Mouse (Mus musculus) heart, postnatal 0 days (tissue): Measurements from ENCODE around the gene Syna. TPM values are rescaled to one million over a fixed set of nuclear protein-coding genes. Genes with fewer than 3 reads are reported as not detected.

ENCODE experiments used
- ATAC-seq: fragments of 200-750 bp; cut with Nextera tagmentation; 2 replicates; pipeline ENCODE4 v1.8.0; 2017; ENCODE audit warnings: low read depth, moderate number of reproducible peaks, moderate library complexity; ENCODE audit not compliant: insufficient read depth
- DNase-seq: peaks from one replicate; pipeline ENCODE4 v3.0.0-alpha.2; 2016; ENCODE audit warnings: low spot score
- H3K27ac ChIP-seq: fragments of 300-500 bp; sonication (generic); 2 replicates; pipeline ENCODE4 v1.5.1; 2014; ENCODE audit warnings: low read depth, mild to moderate bottlenecking
- H3K27me3 ChIP-seq: fragments of 300-500 bp; sonication (generic); 2 replicates; pipeline ENCODE4 v1.6.1; 2014; ENCODE audit warnings: low read length, mixed read lengths; ENCODE audit not compliant: control insufficient read depth, insufficient read depth
- H3K36me3 ChIP-seq: fragments of 300-500 bp; sonication (generic); replicated peaks from 2 replicates; pipeline ENCODE4 v1.6.1; 2014; ENCODE audit warnings: low read length, mixed read lengths; ENCODE audit not compliant: control insufficient read depth, insufficient read depth
- H3K4me1 ChIP-seq: fragments of 300-500 bp; sonication (generic); 2 replicates; pipeline ENCODE4 v1.6.1; 2014; ENCODE audit warnings: antibody characterized with exemption; ENCODE audit not compliant: control insufficient read depth, insufficient read depth
- H3K4me2 ChIP-seq: fragments of 300-500 bp; sonication (generic); 2 replicates; pipeline ENCODE4 v1.6.1; 2014; ENCODE audit warnings: low read depth, mild to moderate bottlenecking, low read length, moderate library complexity
- H3K4me3 ChIP-seq: fragments of 300-500 bp; sonication (generic); 2 replicates; pipeline ENCODE4 v1.5.1; 2014; ENCODE audit warnings: low read depth, low read length
- H3K9ac ChIP-seq: fragments of 300-500 bp; sonication (generic); replicated peaks from 2 replicates; pipeline ENCODE4 v1.6.1; 2014; ENCODE audit warnings: low read depth, low read length, mixed read lengths
- H3K9me3 ChIP-seq: fragments of 300-500 bp; sonication (generic); replicated peaks from 2 replicates; pipeline ENCODE4 v1.6.1; 2016; ENCODE audit warnings: low read length; ENCODE audit not compliant: control insufficient read depth
- CTCF ChIP-seq: IDR thresholded peaks from 2 replicates; pipeline ENCODE4 v1.5.1; 2016; ENCODE audit warnings: antibody characterized with exemption, control low read depth, low read depth
- EP300 ChIP-seq: IDR thresholded peaks from 2 replicates; pipeline ENCODE4 v1.6.1; 2016; ENCODE audit warnings: antibody characterized with exemption, low read depth
- WGBS: fragments of 180-500 bp; shearing (Covaris S2); extraction: QIAGEN DNeasy Blood & Tissue Kit; methylation state at CpG from one replicate; pipeline ENCODE4 v1.1.7; 2014; 5-methylcytosine and 5-hydroxymethylcytosine counted together
- polyA plus RNA-seq: library from polyadenylated mRNA; unstranded; fragments of >200 nt; fragmentation: Nextera tagmentation; extraction: Ambion mirVana; gene quantifications from 2 replicates; pipeline ENCODE4 v1.2.1, GENCODE M21; 2015
- total RNA-seq: library from RNA; depleted of rRNA; stranded (reverse); fragments of >200 nt; gene quantifications from 2 replicates; pipeline ENCODE4 v1.2.3, GENCODE M21; 2014; ENCODE audit warnings: low replicate concordance; rRNA removed

The Syna gene
- total RNA-seq, result not detected in 2 replicates
- polyA plus RNA-seq, result not detected in 2 replicates

DNA sequence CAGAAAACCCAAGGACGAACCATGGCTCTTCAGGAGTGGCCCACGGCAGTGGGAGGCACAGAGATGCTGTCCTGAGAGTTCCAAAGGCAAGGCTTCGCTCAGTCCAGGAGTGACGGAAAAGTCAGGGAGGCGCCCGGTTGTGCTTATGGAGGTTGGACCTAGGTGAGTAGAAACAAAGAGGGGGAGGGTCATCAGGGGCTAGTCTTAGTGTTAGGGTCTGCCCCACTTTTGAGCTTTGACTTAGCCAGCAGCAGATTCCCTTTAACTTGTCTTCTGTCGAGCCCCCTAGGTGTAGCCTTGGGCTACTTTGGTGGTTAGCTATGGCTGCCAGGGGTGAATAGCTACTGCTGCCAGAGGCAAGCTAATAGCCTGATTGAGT lies at the start of gene Syna:
TSS of gene Syna (minus strand) at position 101 of the 379 bp plus-strand sequence.
- no peak within 1 kb of the TSS for H3K4me3 ChIP-seq
- H3K9ac ChIP-seq, result no peak within 1 kb of the TSS
- no peaks in the 10 kb centered on the region for H3K36me3 ChIP-seq
- H3K4me2 ChIP-seq, result no peak within 1 kb of the TSS
- H3K27me3 ChIP-seq, result no peaks in the 10 kb centered on the region
- DNase-seq, result no peak
- ATAC-seq, result no peak
- H3K9me3 ChIP-seq, result no peaks in the 10 kb centered on the region
- 72% methylated on average over 7 of the region's 7 CpGs for WGBS
- H3K27ac ChIP-seq, result no peak within 1 kb of the TSS
- H3K4me1 ChIP-seq, result 0 out of 2 replicates have a peak, but pooled peaks cover 2% of the 10 kb centered on the region
- TF ChIP-seq EP300 (no peak), CTCF (no peak)

DNA sequence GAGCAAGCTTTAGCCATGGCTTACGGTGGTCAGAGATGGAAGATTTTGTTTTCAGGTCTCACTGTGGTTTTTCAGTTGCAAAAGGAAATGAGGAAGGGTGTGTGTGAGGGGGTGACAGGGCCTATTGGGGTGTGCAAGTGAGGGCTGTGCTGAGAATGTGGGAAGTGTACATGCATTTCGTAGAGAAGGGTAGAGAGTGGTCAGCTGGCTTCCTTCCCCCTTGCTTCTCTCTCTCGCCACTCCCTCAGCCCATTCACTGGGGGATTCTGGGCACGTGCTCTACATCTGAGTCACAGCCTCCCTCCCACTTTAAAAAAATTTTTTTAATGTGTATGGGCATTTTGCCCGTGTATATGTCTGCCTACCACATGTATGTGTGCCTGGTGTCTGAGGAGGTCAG lies 47.1 kb upstream of the Syna start:
- DNase-seq (no peak), ATAC-seq (no peak)
- no peaks in the 10 kb centered on the region for H3K9me3 ChIP-seq
- no peak overlapping the region for H3K4me2 ChIP-seq
- no peaks in the 10 kb centered on the region for H3K36me3 ChIP-seq
- H3K4me3 ChIP-seq, result no peak overlapping the region
- no peak overlapping the region for H3K9ac ChIP-seq
- TF ChIP-seq EP300 (no peak), CTCF (no peak)
- H3K27me3 ChIP-seq, result no peaks in the 10 kb centered on the region
- H3K27ac ChIP-seq, result no peak overlapping the region
- no peaks in the 10 kb centered on the region for H3K4me1 ChIP-seq
- WGBS, result 56% methylated on average over 5 of the region's 5 CpGs

DNA sequence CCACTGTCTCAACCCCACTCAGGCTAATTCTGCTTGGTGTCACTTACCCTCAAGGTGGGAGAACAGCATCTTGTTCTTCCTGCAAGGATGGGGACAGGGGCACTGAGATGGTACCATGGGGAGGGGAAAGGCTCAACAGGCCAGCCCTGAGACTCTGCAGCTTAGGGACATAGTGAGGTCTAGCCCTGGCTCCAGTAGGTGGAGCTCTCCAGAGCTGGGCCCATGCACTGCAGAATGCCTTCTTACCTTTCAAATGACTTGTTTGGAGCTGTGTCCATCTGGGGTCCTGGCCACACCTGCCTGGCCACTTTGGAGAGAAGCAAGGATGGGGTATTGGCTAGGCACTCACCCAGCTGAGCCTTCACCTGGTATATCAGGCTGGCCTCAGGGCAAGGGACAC lies 46.3 kb upstream of the Syna start:
- Histone ChIP-seq H3K27ac (no peak overlapping the region), H3K9me3 (no peaks in the 10 kb centered on the region), H3K9ac (no peak overlapping the region), H3K4me3 (no peak overlapping the region), H3K27me3 (no peaks in the 10 kb centered on the region), H3K4me2 (no peak overlapping the region), H3K4me1 (no peaks in the 10 kb centered on the region), H3K36me3 (no peaks in the 10 kb centered on the region)
- TF ChIP-seq CTCF (no peak), EP300 (no peak)
- DNase-seq (no peak), ATAC-seq (no peak)

DNA sequence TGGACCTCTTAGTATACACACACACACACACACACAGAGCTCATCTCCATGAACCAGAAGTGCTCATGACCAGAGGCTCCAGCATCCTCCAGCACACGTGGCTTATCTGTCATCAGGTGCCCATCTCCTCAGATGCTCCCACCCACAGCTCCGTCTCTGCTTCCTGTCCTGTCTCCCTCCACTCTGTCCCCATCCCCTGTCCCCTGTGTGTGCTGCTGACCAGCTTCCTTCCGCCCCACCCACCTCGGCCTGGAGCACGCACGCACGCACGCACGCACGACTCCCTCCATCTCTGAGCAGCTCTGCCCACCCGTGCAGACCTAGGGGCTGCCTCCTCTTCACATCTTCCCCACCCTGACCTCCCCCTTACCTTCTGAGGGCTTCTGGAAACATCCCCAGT lies 44.4 kb upstream of the Syna start:
- H3K4me1 ChIP-seq, result no peaks in the 10 kb centered on the region
- H3K4me2 ChIP-seq, result no peak overlapping the region
- DNase-seq (no peak), ATAC-seq (no peak)
- WGBS, result 74% methylated on average over 11 of the region's 11 CpGs
- no peak overlapping the region for H3K27ac ChIP-seq
- no peak overlapping the region for H3K9ac ChIP-seq
- no peaks in the 10 kb centered on the region for H3K27me3 ChIP-seq
- no peaks in the 10 kb centered on the region for H3K9me3 ChIP-seq
- no peak for TF ChIP-seq EP300
- no peak for TF ChIP-seq CTCF
- H3K4me3 ChIP-seq, result no peak overlapping the region
- peaks cover 12% of the 10 kb centered on the region for H3K36me3 ChIP-seq

DNA sequence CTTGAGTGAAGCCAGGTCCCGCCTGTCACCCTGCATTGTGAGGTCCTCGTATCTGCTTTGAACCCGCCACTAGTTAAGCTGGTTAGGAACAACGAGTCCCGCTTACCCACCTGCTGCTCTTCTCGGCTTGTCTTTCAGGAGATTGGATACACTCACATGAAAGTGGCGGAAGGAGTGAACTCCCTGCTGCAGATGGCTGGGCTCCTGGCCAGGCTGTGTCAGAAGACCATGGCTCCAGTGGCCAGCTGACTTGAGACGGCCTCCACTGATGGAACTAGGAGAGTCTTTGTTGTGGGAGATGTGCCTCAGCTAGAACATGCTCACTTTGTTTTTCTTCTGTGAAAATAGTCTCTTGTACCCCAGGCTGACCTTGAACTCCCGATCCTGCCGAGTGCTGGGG lies 37.7 kb upstream of the Syna start:
- Histone ChIP-seq H3K4me3 (no peak overlapping the region), H3K4me1 (no peaks in the 10 kb centered on the region), H3K27me3 (no peaks in the 10 kb centered on the region), H3K9me3 (no peaks in the 10 kb centered on the region), H3K36me3 (peaks cover 55% of the 10 kb centered on the region), H3K9ac (no peak overlapping the region), H3K4me2 (no peak overlapping the region), H3K27ac (no peak overlapping the region)
- DNase-seq (no peak), ATAC-seq (peak; percentile 33; the same call in 1 of the 2 replicates)
- WGBS, result 66% methylated on average over 10 of the region's 10 CpGs
- TF ChIP-seq EP300 (no peak), CTCF (no peak)

DNA sequence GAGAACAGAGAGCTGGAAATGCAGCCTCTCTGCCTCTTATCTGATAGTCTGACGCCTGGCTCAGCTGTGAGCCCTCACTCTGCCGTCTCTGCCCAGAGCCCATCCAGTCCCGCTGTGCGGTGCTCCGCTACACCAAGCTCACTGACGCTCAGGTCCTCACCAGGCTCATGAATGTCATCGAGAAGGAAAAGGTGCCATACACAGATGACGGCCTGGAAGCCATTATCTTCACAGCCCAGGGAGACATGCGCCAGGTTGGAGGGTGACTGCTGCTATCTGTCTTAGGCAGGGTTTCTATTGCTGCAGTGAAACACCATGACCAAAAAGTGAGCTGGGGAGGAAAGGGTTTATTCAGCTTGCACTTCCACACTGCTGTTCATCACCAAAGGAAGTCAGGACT lies 33.1 kb upstream of the Syna start:
- TF ChIP-seq EP300, result no peak
- TF ChIP-seq CTCF, result no peak
- no peak for ATAC-seq
- 62% methylated on average over 9 of the region's 9 CpGs for WGBS
- Histone ChIP-seq H3K36me3 (peaks cover 46% of the 10 kb centered on the region), H3K9ac (no peak overlapping the region), H3K4me2 (no peak overlapping the region), H3K27ac (no peak overlapping the region), H3K4me3 (no peak overlapping the region), H3K4me1 (0 out of 2 replicates have a peak, but pooled peaks cover 5% of the 10 kb centered on the region), H3K9me3 (no peaks in the 10 kb centered on the region), H3K27me3 (no peaks in the 10 kb centered on the region)
- DNase-seq, result no peak
